Mouse (Mus musculus) adrenal gland (tissue): ENCODE results near the gene Fam50b.

Experiments
- intact Hi-C: fragments of 180-260 bp; cut with DNase I; formaldehyde crosslinking; loops from one replicate; pipeline ENCODE4 v1.15.1; 2025
- long read RNA-seq, 2 experiments: library from polyadenylated mRNA; unstranded; transcript quantifications; one replicate each; pipeline ENCODE4 v2.0.0; 2020; ENCODE audit warnings: borderline replicate concordance in 1 of 2; ENCODE audit not compliant: insufficient replicate concordance in 1 of 2

Gene Fam50b
- long read RNA-seq, experiment 1 = 0 reads
- long read RNA-seq, experiment 2 = 0 reads

DNA sequence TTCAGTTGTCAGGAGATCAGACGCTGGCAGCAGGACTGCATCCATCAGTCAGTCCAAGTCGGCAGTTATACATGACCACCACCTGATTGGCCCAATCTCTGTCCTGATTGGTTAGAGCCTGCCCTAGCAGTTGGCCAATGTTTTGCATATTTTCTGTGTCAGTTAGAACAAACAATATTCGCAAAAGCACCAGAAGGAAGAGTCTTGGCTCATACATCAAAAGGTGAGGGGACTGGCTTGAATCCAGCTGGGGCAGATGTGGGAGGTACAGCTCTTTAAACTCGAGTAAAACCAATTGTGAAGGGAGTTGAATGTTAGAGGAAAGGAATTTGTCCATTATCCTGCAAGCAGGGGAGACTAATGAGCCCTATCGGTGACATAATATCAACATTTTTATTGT is at the start of gene Fam50b:
Gene Fam50b (plus strand): TSS at position 165 of the 400 bp plus-strand sequence.
- intact Hi-C loops = no loop called here

GRCm38 (mm10) chr13:34685008-34685765 is 49.5 kb upstream of the Fam50b start:
- intact Hi-C loops = no loop called here

GRCm38 (mm10) chr13:34691049-34691448 is 43.6 kb upstream of the Fam50b start:
- intact Hi-C loops = no loop called here

GRCm38 (mm10) chr13:34693111-34693510 is 41.5 kb upstream of the Fam50b start:
- intact Hi-C loops = no loop called here

DNA sequence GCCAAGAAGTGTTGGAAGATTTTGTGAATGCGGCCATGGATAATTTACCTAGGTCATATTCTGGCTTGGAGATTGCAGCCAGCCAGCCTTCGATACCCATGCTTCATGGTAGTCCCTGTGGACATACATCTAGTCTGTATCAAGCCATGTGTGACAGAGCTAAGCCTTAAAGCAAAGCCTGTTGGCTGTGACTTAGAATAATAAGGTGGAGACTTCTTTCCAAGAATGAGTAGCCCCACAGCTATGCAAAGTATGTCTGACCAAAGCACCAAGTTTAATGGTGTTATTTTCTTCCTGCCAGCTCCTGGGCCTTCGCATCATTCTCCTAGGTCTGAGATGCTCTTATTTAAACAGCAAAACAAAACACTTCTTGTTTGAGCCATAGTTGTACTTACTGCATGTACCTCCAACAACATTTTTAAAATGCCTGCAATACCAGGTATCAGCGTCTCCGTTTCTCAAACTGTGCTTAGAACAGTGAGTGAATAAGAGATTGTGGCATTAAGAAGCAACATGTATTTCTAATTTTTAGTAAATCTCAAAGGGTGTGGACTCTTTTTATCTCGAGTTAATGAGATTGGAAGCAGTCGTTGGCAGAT is 37.8 kb upstream of the Fam50b start:
- intact Hi-C loops = no loop called here

- intact Hi-C loops = no loop called here
These were observed 34.6 kb upstream of the Fam50b start for GRCm38 (mm10) chr13:34700091-34700490.

DNA sequence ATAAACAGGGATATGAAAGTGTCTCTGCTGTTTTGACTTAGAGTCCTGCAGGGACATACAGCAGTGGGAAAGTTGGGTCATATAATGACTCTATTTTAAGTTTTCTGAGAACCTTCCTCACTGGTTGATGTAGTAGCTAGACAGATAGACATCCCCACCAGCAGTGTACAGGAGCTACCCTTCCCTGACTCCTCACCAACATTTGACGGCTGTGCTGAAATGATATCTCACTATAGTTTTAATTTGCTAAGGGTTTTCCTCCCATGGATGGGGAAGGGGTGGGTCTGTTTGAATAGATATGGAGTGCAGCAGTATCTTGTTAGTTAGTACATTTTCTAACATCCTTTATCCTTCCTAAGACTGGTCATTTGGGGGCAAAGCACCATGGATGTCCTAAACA is 34.0 kb upstream of the Fam50b start:
- intact Hi-C loops = no loop called here

GRCm38 (mm10) chr13:34703301-34703700 is 31.3 kb upstream of the Fam50b start:
- intact Hi-C loops = no loop called here

GRCm38 (mm10) chr13:34703795-34704194 is 30.9 kb upstream of the Fam50b start:
- intact Hi-C loops = no loop called here

- intact Hi-C loops = no loop called here
These were observed 29.8 kb upstream of the Fam50b start for GRCm38 (mm10) chr13:34704835-34705234.

DNA sequence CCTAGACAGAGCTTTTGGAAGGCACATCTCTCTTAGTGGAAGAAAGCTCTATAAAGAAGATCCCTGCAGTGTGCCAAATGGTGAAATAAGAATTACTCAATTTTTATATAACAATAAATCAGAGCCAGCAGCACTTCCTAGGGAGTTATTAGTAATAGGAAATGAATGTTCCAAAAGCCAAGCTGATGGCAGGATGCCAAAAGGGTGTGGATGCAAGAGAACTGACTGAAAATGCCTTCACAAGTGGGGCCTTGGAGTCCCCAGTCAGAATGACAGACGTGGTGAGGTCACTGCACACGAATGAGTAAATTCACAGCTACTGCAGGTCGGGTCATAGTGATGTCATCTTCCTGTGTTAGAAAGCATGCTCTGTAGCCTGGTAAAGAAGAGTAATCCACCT is 25.7 kb upstream of the Fam50b start:
- intact Hi-C loops = no loop called here

- intact Hi-C loops = no loop called here
These were observed 25.1 kb upstream of the Fam50b start for GRCm38 (mm10) chr13:34709566-34709965.

- intact Hi-C loops = no loop called here
These were observed 23.2 kb upstream of the Fam50b start for GRCm38 (mm10) chr13:34711410-34711809.

DNA sequence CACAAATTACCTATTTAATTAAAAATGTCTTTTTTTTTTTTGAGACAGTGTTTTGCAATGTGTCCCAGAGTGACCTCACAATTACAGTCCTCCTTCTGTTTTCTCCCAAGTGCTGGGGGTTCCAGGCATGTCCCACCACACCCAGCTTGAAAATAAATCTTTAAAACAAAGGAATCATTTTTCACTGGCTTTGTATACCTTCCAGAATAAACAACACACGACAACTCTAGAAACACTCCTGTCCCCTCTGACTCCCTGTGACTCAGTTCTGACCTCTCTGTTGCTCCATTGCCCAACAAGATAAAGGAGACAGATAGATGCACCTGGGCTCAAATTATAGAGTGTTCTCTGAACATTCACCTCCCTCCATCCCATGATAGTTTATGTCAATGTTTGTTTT is 21.8 kb upstream of the Fam50b start:
- intact Hi-C loops = no loop called here

- intact Hi-C loops = no loop called here
These were observed 19.2 kb upstream of the Fam50b start for GRCm38 (mm10) chr13:34715437-34715838.

DNA sequence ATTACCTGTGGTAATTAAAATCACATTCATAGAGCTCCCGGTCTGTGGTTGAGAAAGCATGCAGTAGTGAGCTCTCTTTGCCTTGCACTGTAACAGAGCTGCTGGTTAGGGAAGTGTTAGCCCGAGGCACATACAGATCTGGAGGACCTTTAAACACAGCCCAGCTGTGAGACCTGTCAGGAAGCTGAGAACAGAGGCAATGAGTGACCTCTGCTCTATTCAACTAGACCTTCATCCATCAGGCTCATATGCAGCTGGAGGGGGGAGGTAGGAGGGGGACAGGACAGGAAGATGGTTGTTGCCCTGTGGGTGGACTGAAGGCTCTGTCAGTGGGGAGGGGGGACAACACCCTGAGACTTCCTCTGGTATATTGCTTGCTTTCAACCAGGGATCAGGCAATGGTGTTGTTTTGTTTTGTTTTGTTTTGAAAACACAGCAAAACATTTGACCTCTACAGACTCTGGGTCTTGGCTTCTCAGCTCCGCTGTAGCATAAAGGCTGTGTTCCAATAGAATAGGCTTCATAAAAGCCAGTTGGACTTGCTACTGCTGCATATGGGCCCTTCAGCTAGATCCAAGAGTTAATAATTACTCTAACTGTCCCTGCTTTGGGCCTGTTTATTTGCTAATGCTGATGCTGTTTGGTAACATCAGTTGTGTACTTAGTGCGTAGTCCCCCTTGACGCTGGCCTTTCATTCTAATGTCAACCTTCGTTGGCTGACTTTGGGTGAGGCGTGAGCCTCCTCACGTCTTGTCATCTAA is 9.6 kb upstream of the Fam50b start:
- intact Hi-C loops = no loop called here

DNA sequence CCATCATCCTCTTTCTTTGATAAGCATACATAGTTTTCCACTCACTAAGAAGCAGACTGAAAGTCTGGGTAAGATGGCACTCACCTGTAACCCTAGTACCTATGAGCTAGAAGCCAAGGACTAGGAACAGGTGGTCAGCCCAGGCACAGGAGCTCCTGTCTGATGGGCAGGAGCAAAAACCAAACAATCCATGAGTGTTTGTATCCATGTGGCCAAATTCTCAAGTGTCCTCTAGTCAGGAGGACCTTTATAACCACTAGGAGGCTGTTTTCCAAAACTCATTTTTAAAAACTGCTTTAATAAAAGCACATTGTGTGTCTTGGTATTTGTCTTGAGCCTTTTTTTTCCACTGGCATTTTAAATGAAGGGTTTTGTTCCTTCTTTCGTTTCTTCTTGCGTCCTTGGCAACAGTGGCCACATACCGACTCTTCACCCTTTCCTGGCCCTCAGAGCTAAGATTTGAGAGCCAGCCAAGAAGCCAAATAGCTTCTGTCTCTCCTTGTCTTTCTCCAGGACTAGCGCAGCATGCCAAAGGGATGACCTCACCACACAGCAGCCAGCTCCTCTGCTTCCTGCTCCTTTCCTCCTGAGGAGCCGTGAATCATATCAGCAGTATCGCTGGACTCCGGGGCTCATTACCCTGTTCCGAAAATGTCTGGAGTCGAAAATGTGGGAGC is 8.7 kb upstream of the Fam50b start:
- intact Hi-C loops = no loop called here

DNA sequence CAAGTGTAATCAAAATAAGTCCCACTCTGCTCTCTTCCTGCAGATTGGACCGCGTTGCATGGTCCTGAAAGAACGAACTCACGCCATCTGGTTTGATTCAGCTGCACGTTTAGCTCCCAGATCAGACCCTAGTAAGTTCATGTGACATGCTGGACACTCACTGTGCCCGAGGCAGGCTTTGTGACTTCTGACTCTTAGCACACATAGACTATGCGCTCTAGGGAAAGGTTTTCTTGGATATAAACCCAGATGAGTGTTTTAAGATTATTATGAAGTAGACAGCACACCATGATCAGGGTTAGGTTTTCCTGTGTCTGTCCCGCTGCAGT is 8.2 kb upstream of the Fam50b start:
- intact Hi-C loops = no loop called here

GRCm38 (mm10) chr13:34727060-34727459 is 7.6 kb upstream of the Fam50b start:
- intact Hi-C loops = no loop called here

DNA sequence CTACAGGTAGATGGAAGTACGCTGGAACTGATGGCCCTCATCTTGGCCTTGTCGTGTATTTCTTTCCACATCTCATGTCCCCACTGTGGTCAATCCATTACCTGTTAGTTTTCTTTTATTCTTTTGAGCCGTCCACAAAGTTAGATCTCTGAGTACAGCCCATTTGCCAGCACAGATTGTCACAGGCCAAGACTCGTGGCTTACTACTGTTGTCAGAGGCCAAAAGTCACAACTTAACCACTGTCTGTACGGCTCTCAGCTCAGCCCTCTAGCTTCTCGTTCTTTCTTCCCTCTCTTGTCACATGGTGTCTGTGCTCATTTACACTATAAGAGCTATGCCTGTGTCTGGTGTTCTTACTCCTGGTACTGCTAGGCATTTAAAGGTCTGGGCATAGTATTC is 3.1 kb upstream of the Fam50b start:
- intact Hi-C loops = no loop called here

DNA sequence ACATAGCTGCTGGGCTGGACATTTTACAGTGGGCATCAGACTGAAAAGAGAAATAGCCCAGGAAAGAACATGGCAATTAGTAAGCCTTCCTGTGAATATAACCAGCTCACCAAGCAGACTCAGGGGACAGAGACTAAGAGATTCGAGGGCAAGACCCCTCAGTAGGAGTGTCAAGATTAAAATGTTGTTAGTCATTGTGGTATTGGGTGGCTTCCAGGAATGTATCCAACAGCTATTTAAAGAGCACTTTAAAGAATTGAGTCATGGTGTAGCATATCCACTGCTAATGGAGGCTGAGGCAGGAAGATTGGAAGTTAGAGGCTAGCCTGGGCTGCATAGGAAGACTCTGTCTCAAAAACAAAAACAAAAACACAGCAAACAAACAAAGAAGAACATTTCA is 870 bp upstream of the Fam50b start:
- intact Hi-C loops = no loop called here
